Mouse (Mus musculus) cerebellum, adult 11 months (tissue): ENCODE results near the gene Smim22.
A peak's percentile ranks its signal among the peaks of the same experiment; 100 is the strongest.

Experiments
- DNase-seq: peaks from one replicate; pipeline ENCODE4 v3.0.0; 2022

Smim22 gene

GRCm38 (mm10) chr16:5010371-5010935 lies 3.4 kb downstream of the Smim22 start:
- no peak for DNase-seq

- DNase-seq = peak; percentile 14
Observed at GRCm38 (mm10) chr16:5011285-5011684, 4.2 kb downstream of the Smim22 start.

GRCm38 (mm10) chr16:5012036-5013005 lies 5.2 kb downstream of the Smim22 start:
- DNase-seq = peak; percentile 22

- peak; percentile 99 for DNase-seq
Observed at GRCm38 (mm10) chr16:5013054-5013838, 6.2 kb downstream of the Smim22 start, which contains the start of gene Rogdi. Gene Rogdi, minus strand, starts transcription at chr16:5013553.

- peak; percentile 9 for DNase-seq
Observed at GRCm38 (mm10) chr16:5014578-5014977, 7.5 kb downstream of the Smim22 start.

GRCm38 (mm10) chr16:5024021-5024420 lies 16.9 kb downstream of the Smim22 start:
- DNase-seq = no peak

- DNase-seq = no peak
Observed at GRCm38 (mm10) chr16:5029847-5030246, 22.8 kb downstream of the Smim22 start.

- DNase-seq = no peak
Observed at GRCm38 (mm10) chr16:5035591-5035990, 28.5 kb downstream of the Smim22 start.

GRCm38 (mm10) chr16:5036649-5037234 lies 29.7 kb downstream of the Smim22 start:
- DNase-seq = no peak

GRCm38 (mm10) chr16:5045322-5045721 lies 38.2 kb downstream of the Smim22 start:
- no peak for DNase-seq

- no peak for DNase-seq
Observed at GRCm38 (mm10) chr16:5049182-5049773, 42.2 kb downstream of the Smim22 start.

- DNase-seq = peak; percentile 99
Observed at GRCm38 (mm10) chr16:5049774-5050234, 42.7 kb downstream of the Smim22 start, which contains the start of the genes Glyr1 and Ubn1. Gene Glyr1, minus strand, starts transcription at chr16:5049863. Gene Ubn1, plus strand, starts transcription at chr16:5050057.

- DNase-seq = peak; percentile 69
Observed at GRCm38 (mm10) chr16:5050251-5051110, 43.4 kb downstream of the Smim22 start.
